Mouse (Mus musculus) kidney, postnatal 0 days (tissue): ENCODE data around the gene Rin3. TPM values are rescaled to one million over a fixed set of nuclear protein-coding genes. Genes with fewer than 3 reads are reported as not detected.
A peak's percentile ranks its signal among the peaks of the same experiment; 100 is the strongest.

Experiments
- ATAC-seq: fragments of 200-750 bp; cut with Nextera tagmentation; replicated peaks from 2 replicates; pipeline ENCODE4 v1.8.0; 2017; ENCODE audit warnings: low read depth, moderate number of reproducible peaks, moderate TSS enrichment, moderate library complexity; ENCODE audit not compliant: low FRiP score
- DNase-seq: peaks from one replicate; pipeline ENCODE4 v3.0.0-alpha.2; 2016; ENCODE audit warnings: low spot score
- H3K27ac ChIP-seq: fragments of 300-500 bp; sonication (generic); 2 replicates; pipeline ENCODE4 v1.5.1; 2014; ENCODE audit warnings: mild to moderate bottlenecking
- H3K27me3 ChIP-seq: fragments of 300-500 bp; sonication (generic); 2 replicates; pipeline ENCODE4 v1.6.1; 2014; ENCODE audit warnings: low read length, mixed read lengths; ENCODE audit not compliant: insufficient read depth
- H3K36me3 ChIP-seq: fragments of 300-500 bp; sonication (generic); 2 replicates; pipeline ENCODE4 v1.6.1; 2014; ENCODE audit warnings: low read length, mixed read lengths; ENCODE audit not compliant: insufficient read depth
- H3K4me1 ChIP-seq: fragments of 300-500 bp; sonication (generic); replicated peaks from 2 replicates; pipeline ENCODE4 v1.6.1; 2014; ENCODE audit warnings: antibody characterized with exemption, low read length, mixed read lengths; ENCODE audit not compliant: insufficient read depth
- H3K4me2 ChIP-seq: fragments of 300-500 bp; sonication (generic); 2 replicates; pipeline ENCODE4 v1.6.1; 2014; ENCODE audit warnings: mild to moderate bottlenecking, low read length, moderate library complexity, mixed read lengths
- H3K4me3 ChIP-seq: fragments of 300-500 bp; sonication (generic); replicated peaks from 2 replicates; pipeline ENCODE4 v1.5.1; 2014; ENCODE audit warnings: low read depth, low read length
- H3K9ac ChIP-seq: fragments of 300-500 bp; sonication (generic); 2 replicates; pipeline ENCODE4 v1.6.1; 2014; ENCODE audit warnings: low read depth, low read length
- H3K9me3 ChIP-seq: fragments of 300-500 bp; sonication (generic); replicated peaks from 2 replicates; pipeline ENCODE4 v1.6.1; 2016; ENCODE audit warnings: low read length, inconsistent platforms, mixed read lengths
- CTCF ChIP-seq: IDR thresholded peaks from 2 replicates; pipeline ENCODE4 v1.5.1; 2016; ENCODE audit warnings: antibody characterized with exemption, low read depth, mild to moderate bottlenecking, moderate library complexity
- WGBS: fragments of 180-500 bp; shearing (Covaris S2); extraction: QIAGEN DNeasy Blood & Tissue Kit; methylation state at CpG from one replicate; pipeline ENCODE4 v1.1.7; 2014; 5-methylcytosine and 5-hydroxymethylcytosine counted together
- polyA plus RNA-seq: library from polyadenylated mRNA; unstranded; fragments of >200 nt; fragmentation: Nextera tagmentation; extraction: Ambion mirVana; gene quantifications from 2 replicates; pipeline ENCODE4 v1.2.1, GENCODE M21; 2015

The Rin3 gene
- polyA plus RNA-seq, 1 experiment from 2014 or later = 8.8 TPM

- no peaks in the 10 kb centered on the region for H3K27me3 ChIP-seq
- H3K9ac ChIP-seq = no peak overlapping the region
- WGBS = 89% methylated on average over 4 of the region's 4 CpGs
- ATAC-seq = no peak
- no peak overlapping the region for H3K4me3 ChIP-seq
- no peak for DNase-seq
- peaks cover 5% of the 10 kb centered on the region; the same call in 1 of the 2 replicates for H3K36me3 ChIP-seq
- H3K9me3 ChIP-seq = no peaks in the 10 kb centered on the region
- no peaks in the 10 kb centered on the region for H3K4me1 ChIP-seq
- TF ChIP-seq CTCF = no peak
- no peak overlapping the region for H3K4me2 ChIP-seq
- no peak overlapping the region for H3K27ac ChIP-seq
Measured at GRCm38 (mm10) chr12:102330188-102330587, 47.3 kb downstream of the Rin3 start.

GRCm38 (mm10) chr12:102330731-102331130 lies 47.9 kb downstream of the Rin3 start:
- no peak for ATAC-seq
- Histone ChIP-seq H3K9ac (no peak overlapping the region), H3K27ac (no peak overlapping the region), H3K4me2 (no peak overlapping the region), H3K4me3 (no peak overlapping the region), H3K36me3 (peaks cover 5% of the 10 kb centered on the region; the same call in 1 of the 2 replicates), H3K27me3 (no peaks in the 10 kb centered on the region), H3K4me1 (no peaks in the 10 kb centered on the region), H3K9me3 (no peaks in the 10 kb centered on the region)
- no peak for DNase-seq
- TF ChIP-seq CTCF = no peak

- H3K27ac ChIP-seq = no peak overlapping the region
- no peak overlapping the region for H3K4me2 ChIP-seq
- no peak for ATAC-seq
- no peak for TF ChIP-seq CTCF
- WGBS = 94% methylated on average over 2 of the region's 2 CpGs
- H3K9ac ChIP-seq = no peak overlapping the region
- no peaks in the 10 kb centered on the region for H3K4me1 ChIP-seq
- no peaks in the 10 kb centered on the region for H3K27me3 ChIP-seq
- no peak overlapping the region for H3K4me3 ChIP-seq
- no peaks in the 10 kb centered on the region for H3K9me3 ChIP-seq
- no peaks in the 10 kb centered on the region for H3K36me3 ChIP-seq
- no peak for DNase-seq
Measured at GRCm38 (mm10) chr12:102333101-102333500, 50.3 kb downstream of the Rin3 start.

GRCm38 (mm10) chr12:102339085-102339484 lies 56.2 kb downstream of the Rin3 start:
- 66% methylated on average over 2 of the region's 2 CpGs for WGBS
- Histone ChIP-seq H3K9me3 (no peaks in the 10 kb centered on the region), H3K4me2 (no peak overlapping the region), H3K4me3 (no peak overlapping the region), H3K36me3 (no peaks in the 10 kb centered on the region), H3K9ac (no peak overlapping the region), H3K27ac (no peak overlapping the region), H3K27me3 (no peaks in the 10 kb centered on the region), H3K4me1 (no peaks in the 10 kb centered on the region)
- no peak for ATAC-seq
- DNase-seq = peak; percentile 27
- TF ChIP-seq CTCF = peak; percentile 59

- Histone ChIP-seq H3K27me3 (no peaks in the 10 kb centered on the region), H3K9ac (no peak overlapping the region), H3K4me3 (no peak overlapping the region), H3K36me3 (no peaks in the 10 kb centered on the region), H3K27ac (no peak overlapping the region), H3K4me1 (no peaks in the 10 kb centered on the region), H3K9me3 (no peaks in the 10 kb centered on the region), H3K4me2 (no peak overlapping the region)
- WGBS = 93% methylated on average over 6 of the region's 6 CpGs
- no peak for ATAC-seq
- no peak for DNase-seq
- no peak for TF ChIP-seq CTCF
Measured at GRCm38 (mm10) chr12:102340471-102340870, 57.6 kb downstream of the Rin3 start.

GRCm38 (mm10) chr12:102342147-102342546 lies 59.3 kb downstream of the Rin3 start:
- H3K36me3 ChIP-seq = no peaks in the 10 kb centered on the region
- WGBS = 29% methylated on average over 2 of the region's 2 CpGs
- ATAC-seq = no peak; the same call in 1 of the 2 replicates
- no peak overlapping the region for H3K9ac ChIP-seq
- no peaks in the 10 kb centered on the region for H3K27me3 ChIP-seq
- no peaks in the 10 kb centered on the region for H3K4me1 ChIP-seq
- H3K4me3 ChIP-seq = no peak overlapping the region
- H3K4me2 ChIP-seq = no peak overlapping the region
- TF ChIP-seq CTCF = no peak
- no peaks in the 10 kb centered on the region for H3K9me3 ChIP-seq
- no peak for DNase-seq
- H3K27ac ChIP-seq = no peak overlapping the region

- no peak overlapping the region for H3K4me3 ChIP-seq
- no peaks in the 10 kb centered on the region for H3K9me3 ChIP-seq
- TF ChIP-seq CTCF = no peak
- DNase-seq (no peak), ATAC-seq (peak; percentile 36; the same call in 1 of the 2 replicates)
- no peaks in the 10 kb centered on the region for H3K27me3 ChIP-seq
- no peak overlapping the region for H3K27ac ChIP-seq
- no peak overlapping the region for H3K4me2 ChIP-seq
- no peak overlapping the region for H3K9ac ChIP-seq
- WGBS = 59% methylated on average over 3 of the region's 3 CpGs
- H3K4me1 ChIP-seq = no peaks in the 10 kb centered on the region
- H3K36me3 ChIP-seq = no peaks in the 10 kb centered on the region
Measured at GRCm38 (mm10) chr12:102342602-102343001, 59.8 kb downstream of the Rin3 start.
